Mouse (Mus musculus) heart, postnatal 0 days (tissue): ENCODE measurements at regions not wholly inside any gene's neighbourhood (a gene's known extent, or its start where the extent isn't known, plus 50 kb on each side); places are given as distances from the start of the nearest gene placed in this dataset.

Experiments
- ATAC-seq: fragments of 200-750 bp; cut with Nextera tagmentation; 2 replicates; pipeline ENCODE4 v1.8.0; 2017; ENCODE audit warnings: low read depth, moderate number of reproducible peaks, moderate library complexity; ENCODE audit not compliant: insufficient read depth
- DNase-seq: peaks from one replicate; pipeline ENCODE4 v3.0.0-alpha.2; 2016; ENCODE audit warnings: low spot score
- H3K27ac ChIP-seq: fragments of 300-500 bp; sonication (generic); 2 replicates; pipeline ENCODE4 v1.5.1; 2014; ENCODE audit warnings: low read depth, mild to moderate bottlenecking
- H3K27me3 ChIP-seq: fragments of 300-500 bp; sonication (generic); 2 replicates; pipeline ENCODE4 v1.6.1; 2014; ENCODE audit warnings: low read length, mixed read lengths; ENCODE audit not compliant: control insufficient read depth, insufficient read depth
- H3K36me3 ChIP-seq: fragments of 300-500 bp; sonication (generic); replicated peaks from 2 replicates; pipeline ENCODE4 v1.6.1; 2014; ENCODE audit warnings: low read length, mixed read lengths; ENCODE audit not compliant: control insufficient read depth, insufficient read depth
- H3K4me1 ChIP-seq: fragments of 300-500 bp; sonication (generic); 2 replicates; pipeline ENCODE4 v1.6.1; 2014; ENCODE audit warnings: antibody characterized with exemption; ENCODE audit not compliant: control insufficient read depth, insufficient read depth
- H3K4me2 ChIP-seq: fragments of 300-500 bp; sonication (generic); 2 replicates; pipeline ENCODE4 v1.6.1; 2014; ENCODE audit warnings: low read depth, mild to moderate bottlenecking, low read length, moderate library complexity
- H3K4me3 ChIP-seq: fragments of 300-500 bp; sonication (generic); 2 replicates; pipeline ENCODE4 v1.5.1; 2014; ENCODE audit warnings: low read depth, low read length
- H3K9ac ChIP-seq: fragments of 300-500 bp; sonication (generic); replicated peaks from 2 replicates; pipeline ENCODE4 v1.6.1; 2014; ENCODE audit warnings: low read depth, low read length, mixed read lengths
- H3K9me3 ChIP-seq: fragments of 300-500 bp; sonication (generic); replicated peaks from 2 replicates; pipeline ENCODE4 v1.6.1; 2016; ENCODE audit warnings: low read length; ENCODE audit not compliant: control insufficient read depth
- CTCF ChIP-seq: IDR thresholded peaks from 2 replicates; pipeline ENCODE4 v1.5.1; 2016; ENCODE audit warnings: antibody characterized with exemption, control low read depth, low read depth
- EP300 ChIP-seq: IDR thresholded peaks from 2 replicates; pipeline ENCODE4 v1.6.1; 2016; ENCODE audit warnings: antibody characterized with exemption, low read depth
- WGBS: fragments of 180-500 bp; shearing (Covaris S2); extraction: QIAGEN DNeasy Blood & Tissue Kit; methylation state at CpG from one replicate; pipeline ENCODE4 v1.1.7; 2014; 5-methylcytosine and 5-hydroxymethylcytosine counted together

- no peaks in the 10 kb centered on the region for H3K36me3 ChIP-seq
- no peaks in the 10 kb centered on the region for H3K27me3 ChIP-seq
- no peak for DNase-seq
- H3K4me2 ChIP-seq = no peak overlapping the region
- no peak for TF ChIP-seq CTCF
- no peak for TF ChIP-seq EP300
- no peaks in the 10 kb centered on the region for H3K4me1 ChIP-seq
- no peak for ATAC-seq
- H3K27ac ChIP-seq = no peak overlapping the region
- no peaks in the 10 kb centered on the region for H3K9me3 ChIP-seq
- H3K4me3 ChIP-seq = no peak overlapping the region
- H3K9ac ChIP-seq = no peak overlapping the region
- WGBS = 36% methylated on average over 1 of the region's 1 CpGs
These were observed 56.6 kb upstream of the Sfrp2 start for GRCm38 (mm10) chr3:83709531-83709930.

DNA sequence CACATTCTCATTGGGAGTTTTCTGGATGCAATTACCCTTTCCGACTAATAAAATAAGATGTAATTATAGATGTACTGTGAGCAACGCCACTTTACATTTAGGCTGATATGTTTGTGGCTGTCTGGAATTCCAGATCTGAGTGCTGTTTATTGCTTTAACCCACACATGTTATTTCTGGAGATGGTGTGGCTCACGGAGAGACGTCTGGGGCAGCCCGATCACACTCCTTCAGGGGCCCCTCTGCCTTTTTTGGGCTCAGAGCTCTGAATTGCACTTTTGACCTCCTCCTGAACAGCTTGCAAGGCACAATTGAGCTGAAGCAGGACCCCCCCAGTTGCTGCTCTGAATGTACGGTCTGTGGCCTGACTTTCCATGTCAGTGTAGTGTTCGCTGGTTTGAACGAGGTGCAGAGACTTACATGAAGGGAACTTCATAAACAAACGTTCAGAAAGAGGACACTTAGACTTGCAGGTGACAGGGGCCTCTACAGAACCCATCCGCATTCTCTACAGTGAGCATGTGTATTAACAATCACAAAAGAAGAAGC lies 55.1 kb upstream of the Sfrp2 start:
- WGBS = 34% methylated on average over 10 of the region's 10 CpGs
- no peak for ATAC-seq
- no peaks in the 10 kb centered on the region for H3K36me3 ChIP-seq
- no peak overlapping the region for H3K4me3 ChIP-seq
- H3K27ac ChIP-seq = no peak overlapping the region
- no peaks in the 10 kb centered on the region for H3K4me1 ChIP-seq
- TF ChIP-seq CTCF (no peak), EP300 (no peak)
- no peaks in the 10 kb centered on the region for H3K27me3 ChIP-seq
- DNase-seq = no peak
- H3K9ac ChIP-seq = no peak overlapping the region
- H3K4me2 ChIP-seq = no peak overlapping the region
- no peaks in the 10 kb centered on the region for H3K9me3 ChIP-seq

DNA sequence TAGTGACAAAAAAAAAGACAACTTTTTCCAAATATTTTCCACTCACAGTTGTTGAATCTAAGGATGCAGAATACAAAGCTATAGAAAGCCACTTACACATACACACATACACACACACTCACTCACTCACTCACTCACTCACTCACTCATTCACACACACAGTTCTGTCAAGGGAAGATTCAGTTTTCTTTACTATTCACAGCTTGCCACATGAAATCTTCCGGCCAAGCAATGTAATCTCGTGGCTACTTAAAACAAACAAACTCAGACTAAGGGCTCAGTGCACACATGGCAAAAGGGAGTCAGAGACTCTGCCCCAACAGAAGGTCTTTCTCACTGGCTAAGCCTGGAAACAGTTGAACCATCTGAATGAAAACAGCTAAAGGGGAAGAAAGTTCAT lies 53.8 kb upstream of the Sfrp2 start:
- DNase-seq (no peak), ATAC-seq (no peak)
- H3K27ac ChIP-seq = no peak overlapping the region
- H3K9ac ChIP-seq = no peak overlapping the region
- H3K4me3 ChIP-seq = no peak overlapping the region
- no peak overlapping the region for H3K4me2 ChIP-seq
- WGBS = 61% methylated on average over 2 of the region's 2 CpGs
- no peaks in the 10 kb centered on the region for H3K9me3 ChIP-seq
- H3K27me3 ChIP-seq = no peaks in the 10 kb centered on the region
- no peaks in the 10 kb centered on the region for H3K36me3 ChIP-seq
- no peak for TF ChIP-seq EP300
- no peak for TF ChIP-seq CTCF
- H3K4me1 ChIP-seq = no peaks in the 10 kb centered on the region

GRCm38 (mm10) chr3:83714572-83714971 lies 51.5 kb upstream of the Sfrp2 start:
- Histone ChIP-seq H3K27me3 (no peaks in the 10 kb centered on the region), H3K4me2 (no peak overlapping the region), H3K4me3 (no peak overlapping the region), H3K27ac (no peak overlapping the region), H3K4me1 (no peaks in the 10 kb centered on the region), H3K36me3 (no peaks in the 10 kb centered on the region), H3K9ac (no peak overlapping the region), H3K9me3 (no peaks in the 10 kb centered on the region)
- TF ChIP-seq EP300 (no peak), CTCF (peak; percentile 21; the same call in 1 of the 2 replicates)
- no peak for DNase-seq
- ATAC-seq = no peak
- WGBS = 54% methylated on average over 6 of the region's 6 CpGs
